Mouse (Mus musculus): ENCODE measurements around the gene Ceacam16. TPM values are rescaled to one million over a fixed set of nuclear protein-coding genes. Genes with fewer than 3 reads are reported as not detected.
A peak's percentile ranks its signal among the peaks of the same experiment; 100 is the strongest.

The Ceacam16 gene
- total RNA-seq (2021), result not detected
- long read RNA-seq, experiment 1, result 0 reads
- long read RNA-seq, experiment 2, result 0 reads

DNA sequence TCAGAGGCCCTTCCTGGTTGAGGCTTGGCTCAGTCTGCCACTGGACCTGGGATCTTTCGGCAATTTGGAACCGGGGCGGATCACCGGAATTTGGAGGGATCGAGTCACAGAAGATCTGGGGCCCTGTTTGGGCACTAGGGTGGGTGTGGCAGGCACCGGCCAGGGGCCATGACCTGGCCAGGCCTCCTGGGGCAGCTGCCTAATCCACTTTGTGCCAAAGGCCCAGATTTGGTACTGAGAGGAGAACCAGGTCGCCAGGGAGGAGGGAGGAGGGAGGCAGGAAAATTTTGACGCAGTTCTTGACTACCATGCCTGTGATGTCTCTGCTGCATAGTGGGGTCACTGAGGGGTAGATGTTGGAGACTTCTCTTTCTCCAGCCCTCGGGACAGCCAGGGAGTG lies at the start of gene Ceacam16:
TSS of gene Ceacam16 (minus strand) at position 101 of the 400 bp plus-strand sequence.
- no peak for DNase-seq (ENCODE audit: low spot score in 2 of 2)

DNA sequence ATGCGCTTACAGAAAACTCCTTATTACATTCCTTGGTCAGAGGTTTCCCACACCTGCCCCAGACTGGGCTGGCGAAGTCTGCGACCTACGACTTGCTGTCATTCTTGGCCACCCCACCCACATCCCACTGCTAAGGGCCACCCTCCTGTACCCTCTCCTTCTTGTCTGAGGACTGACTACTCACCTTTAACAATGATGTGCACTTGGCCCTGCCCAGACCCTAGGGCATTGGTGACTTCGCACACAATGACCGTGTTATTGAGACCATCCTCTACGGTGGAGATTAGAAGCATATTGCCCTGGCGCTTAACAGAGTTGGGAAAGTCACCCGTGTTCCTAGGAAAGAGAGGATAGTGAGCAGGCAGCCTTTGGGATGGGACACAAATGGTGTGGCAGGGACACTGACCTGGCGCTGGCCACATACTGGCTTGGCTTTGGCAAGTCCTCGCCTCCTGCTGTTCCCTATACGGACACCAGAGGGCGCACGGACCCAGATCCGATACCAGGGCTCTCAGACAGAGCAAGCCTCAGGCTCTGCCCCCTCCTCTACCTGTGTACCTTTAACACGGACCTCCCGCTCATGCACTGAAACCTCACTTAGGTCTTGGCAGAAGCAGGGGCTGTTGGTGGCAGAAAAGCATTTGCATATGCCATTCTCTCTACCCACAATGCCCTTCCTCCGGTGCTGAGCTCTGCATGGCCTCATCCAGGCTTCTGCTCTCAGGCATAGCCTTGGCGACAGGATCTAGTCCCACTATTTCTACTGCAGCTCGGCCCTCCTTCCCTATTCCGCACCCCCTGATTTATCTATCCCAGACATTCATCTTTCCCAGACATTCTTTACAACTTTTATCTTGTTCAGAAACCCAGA lies 49.6 kb upstream of the Ceacam16 start:
- peak; percentile 79 to 85 for DNase-seq (ENCODE audit: low spot score in 2 of 2)

DNA sequence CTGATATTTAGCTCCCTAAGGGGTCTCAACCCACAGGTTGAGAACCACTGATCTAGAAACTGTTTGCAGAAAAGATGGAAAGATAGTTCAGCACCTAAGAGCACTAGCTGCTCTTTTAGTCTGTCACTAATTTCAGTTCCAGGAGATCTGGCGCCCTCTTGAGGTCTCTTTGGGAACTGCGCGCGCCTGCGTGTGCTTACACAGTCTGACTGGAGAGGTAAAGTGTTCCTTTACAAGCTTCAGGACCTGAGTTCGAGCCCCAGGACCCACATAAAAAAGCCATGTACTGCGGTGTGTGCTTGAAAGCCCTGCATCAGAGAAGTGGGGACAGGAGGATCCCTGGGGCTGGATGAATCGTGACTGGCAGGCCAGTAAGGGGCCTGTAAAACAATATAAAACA lies 28.8 kb upstream of the Ceacam16 start:
- peak in 1 of 2 experiments; percentile 32 for DNase-seq (ENCODE audit: low spot score in 2 of 2)

GRCm38 (mm10) chr7:19887849-19888248 lies 26.8 kb upstream of the Ceacam16 start, which contains the start of gene Ceacam19:
Gene Ceacam19, minus strand, starts transcription at chr7:19887965.
- DNase-seq (ENCODE audit: low spot score in 2 of 2), result no peak

- no peak for DNase-seq (ENCODE audit: low spot score in 2 of 2)
Observed at GRCm38 (mm10) chr7:19880754-19881153, 19.7 kb upstream of the Ceacam16 start.

- DNase-seq (ENCODE audit: low spot score in 2 of 2), result no peak
Observed at GRCm38 (mm10) chr7:19876781-19877425, 15.8 kb upstream of the Ceacam16 start.

DNA sequence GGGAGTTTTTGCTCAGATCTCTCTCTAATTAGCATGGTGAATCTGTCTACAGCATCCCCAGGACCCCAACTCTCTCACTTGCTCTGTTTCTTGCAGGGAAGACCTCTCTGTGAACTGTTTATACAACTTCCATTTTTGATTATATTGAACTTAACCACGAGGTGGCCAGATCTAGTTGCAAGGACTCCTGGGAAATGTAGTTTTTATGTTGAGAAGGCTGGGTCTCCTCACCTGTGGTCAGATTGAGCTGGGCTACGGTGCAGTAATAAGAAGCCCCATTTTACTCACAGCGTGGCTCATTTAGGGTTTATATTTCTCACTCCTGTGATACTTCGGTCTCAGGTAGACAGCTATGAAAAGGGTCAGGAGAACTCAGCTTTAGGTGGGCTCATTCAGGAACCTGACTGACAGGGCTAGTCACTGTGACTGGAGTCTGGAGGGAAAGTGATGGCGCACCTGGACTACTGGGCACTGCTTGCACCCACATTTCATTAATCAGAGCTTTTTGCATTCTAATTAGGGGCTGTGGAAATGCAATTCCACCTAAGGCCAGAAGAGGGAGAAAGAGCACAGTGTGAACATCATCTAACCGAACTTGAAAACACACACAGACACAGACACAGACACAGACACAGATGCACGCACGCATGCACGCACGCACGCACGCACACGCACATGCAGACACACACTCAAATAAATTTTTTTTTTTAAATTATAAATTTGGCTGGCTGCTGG lies 15.0 kb upstream of the Ceacam16 start:
- peak; percentile 41 to 53 for DNase-seq (ENCODE audit: low spot score in 2 of 2)

DNA sequence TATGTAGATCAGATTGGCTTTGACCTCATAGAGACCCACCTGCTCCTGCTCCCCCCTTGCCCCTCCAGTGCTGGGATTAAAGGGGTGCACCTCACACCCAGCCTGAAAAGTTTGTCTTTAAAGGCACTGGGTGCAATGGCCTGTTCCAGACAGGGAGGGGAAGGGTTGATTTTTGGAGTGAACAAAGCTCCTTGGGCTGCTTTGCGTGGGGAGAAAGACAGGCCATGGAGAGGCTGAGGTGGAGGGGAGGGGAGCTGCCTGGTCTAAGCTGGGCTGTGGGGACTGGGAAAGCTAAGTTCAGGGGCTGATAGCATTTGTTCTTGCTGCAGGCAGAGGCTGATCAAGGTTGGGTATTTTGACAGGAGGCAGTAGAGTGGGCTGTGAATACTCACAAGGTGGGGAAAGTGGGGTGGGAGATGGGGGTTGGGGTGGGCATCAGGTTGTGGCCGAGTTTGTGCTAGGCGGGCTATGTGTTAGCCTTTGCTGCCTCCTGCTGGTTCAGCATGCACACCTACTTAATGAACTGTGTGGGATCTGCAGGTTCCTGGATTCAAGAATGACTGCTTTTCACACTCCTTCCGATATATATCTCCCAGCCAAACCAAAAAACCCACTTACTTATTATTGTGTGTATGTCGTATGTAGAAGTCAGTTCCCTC lies 11.0 kb upstream of the Ceacam16 start:
- DNase-seq (ENCODE audit: low spot score in 2 of 2), result no peak

- DNase-seq (ENCODE audit: low spot score in 2 of 2), result no peak
Observed at GRCm38 (mm10) chr7:19871137-19871621, 10.1 kb upstream of the Ceacam16 start.

GRCm38 (mm10) chr7:19867751-19868399 lies 6.8 kb upstream of the Ceacam16 start:
- DNase-seq (ENCODE audit: low spot score in 2 of 2), result no peak

- DNase-seq (ENCODE audit: low spot score in 2 of 2), result no peak
Observed at GRCm38 (mm10) chr7:19866490-19866889, 5.4 kb upstream of the Ceacam16 start.

DNA sequence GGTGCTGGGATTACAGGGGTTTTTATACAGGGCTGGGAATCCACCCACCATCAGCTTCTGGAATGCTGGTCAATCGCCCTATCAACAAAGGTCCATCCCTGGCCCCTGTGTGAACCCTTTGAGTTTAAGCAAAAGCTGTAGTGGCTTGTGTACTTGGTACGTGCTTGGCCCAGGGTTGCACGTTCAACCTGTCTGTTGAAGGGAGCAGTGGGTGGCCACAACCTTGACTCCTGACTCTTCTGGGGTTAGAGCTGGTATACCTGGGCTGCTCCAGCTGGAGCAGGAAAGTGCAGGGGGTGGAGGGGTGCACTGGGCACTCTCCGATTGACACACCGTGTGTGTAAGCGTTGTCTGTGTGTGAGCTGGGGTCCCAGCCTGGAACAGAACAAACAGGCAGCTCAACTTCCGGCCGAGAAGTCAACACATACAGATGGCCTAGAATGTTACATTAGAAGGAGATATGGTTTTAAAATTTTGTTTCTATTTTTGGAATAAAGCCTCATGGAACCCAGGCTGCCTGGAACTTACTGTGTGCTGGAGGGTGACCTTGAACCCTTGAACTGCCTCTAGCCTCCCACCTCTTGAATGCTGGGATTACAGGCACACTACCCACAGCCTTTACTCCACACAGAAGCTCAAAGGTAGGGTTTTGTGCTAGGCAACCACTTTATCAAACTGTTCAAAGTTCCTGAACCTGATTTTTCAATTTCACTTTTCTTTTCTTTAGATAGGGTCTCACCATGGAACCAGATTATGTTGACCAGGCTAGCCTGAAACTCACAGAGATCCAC lies 4.3 kb upstream of the Ceacam16 start:
- DNase-seq (ENCODE audit: low spot score in 2 of 2), result no peak

GRCm38 (mm10) chr7:19864241-19864640 lies 3.1 kb upstream of the Ceacam16 start:
- DNase-seq (ENCODE audit: low spot score in 2 of 2), result no peak

DNA sequence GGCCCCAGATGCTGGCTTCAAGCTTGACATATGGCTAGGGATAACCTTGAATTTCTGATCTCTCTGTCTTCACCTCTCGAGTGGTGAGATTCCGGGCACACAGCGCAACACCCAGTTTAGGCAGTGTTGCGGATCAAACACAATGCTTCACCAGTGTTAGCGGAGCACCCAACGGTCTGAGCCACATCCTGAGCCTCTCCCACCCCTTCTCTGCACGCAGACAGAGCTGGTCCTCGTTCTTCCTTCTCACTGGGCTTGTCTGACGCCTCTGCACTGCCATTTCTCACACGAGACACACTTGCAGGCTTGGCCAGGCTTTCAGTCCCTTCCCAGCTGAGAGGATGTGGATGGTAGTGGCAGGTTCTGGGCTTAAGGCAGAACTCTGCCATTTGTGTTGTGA lies 1.4 kb downstream of the Ceacam16 start:
- DNase-seq (ENCODE audit: low spot score in 2 of 2), result no peak

GRCm38 (mm10) chr7:19856283-19856682 lies 4.8 kb downstream of the Ceacam16 start:
- DNase-seq (ENCODE audit: low spot score in 2 of 2), result no peak

DNA sequence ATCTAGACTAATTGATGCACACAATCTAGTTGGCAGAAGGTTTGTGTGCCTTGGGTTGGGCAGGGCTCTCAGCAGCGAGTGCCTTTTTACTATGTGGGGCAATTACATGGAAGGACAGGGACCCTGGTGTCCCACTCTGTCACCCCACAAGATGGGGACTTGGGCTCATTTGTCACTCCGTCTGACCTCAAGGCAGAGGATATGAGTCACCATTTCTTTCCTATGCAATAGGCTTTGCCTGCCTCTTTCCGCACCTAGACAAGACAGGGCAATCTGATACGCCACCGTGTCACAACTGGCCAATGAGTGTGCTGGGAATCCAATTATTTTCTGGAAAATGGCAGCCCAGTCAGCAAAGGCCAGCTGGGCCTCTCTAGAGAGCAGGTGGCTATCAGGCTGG lies 5.4 kb downstream of the Ceacam16 start:
- no peak for DNase-seq (ENCODE audit: low spot score in 2 of 2)

DNA sequence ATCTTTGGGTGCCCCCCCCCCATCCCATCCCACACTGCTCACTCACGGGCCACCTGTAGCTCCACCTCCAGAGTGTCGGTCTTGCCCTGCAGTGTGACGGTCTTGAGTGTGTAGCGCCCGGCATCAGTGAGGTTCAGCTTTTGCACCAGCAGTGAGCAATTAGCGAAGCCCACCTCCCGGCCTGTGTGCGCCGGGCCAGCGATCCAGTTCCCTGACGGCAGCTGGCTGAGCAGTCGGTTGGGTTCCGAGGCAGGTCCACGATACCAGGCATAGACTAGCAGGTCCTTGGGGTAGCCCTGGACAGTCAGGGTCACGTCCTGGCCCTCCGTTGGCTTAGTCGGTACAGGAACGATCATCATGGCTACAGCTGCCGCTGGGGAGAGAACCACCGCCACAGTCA lies 7.6 kb downstream of the Ceacam16 start:
- DNase-seq (ENCODE audit: low spot score in 2 of 2), result no peak

DNA sequence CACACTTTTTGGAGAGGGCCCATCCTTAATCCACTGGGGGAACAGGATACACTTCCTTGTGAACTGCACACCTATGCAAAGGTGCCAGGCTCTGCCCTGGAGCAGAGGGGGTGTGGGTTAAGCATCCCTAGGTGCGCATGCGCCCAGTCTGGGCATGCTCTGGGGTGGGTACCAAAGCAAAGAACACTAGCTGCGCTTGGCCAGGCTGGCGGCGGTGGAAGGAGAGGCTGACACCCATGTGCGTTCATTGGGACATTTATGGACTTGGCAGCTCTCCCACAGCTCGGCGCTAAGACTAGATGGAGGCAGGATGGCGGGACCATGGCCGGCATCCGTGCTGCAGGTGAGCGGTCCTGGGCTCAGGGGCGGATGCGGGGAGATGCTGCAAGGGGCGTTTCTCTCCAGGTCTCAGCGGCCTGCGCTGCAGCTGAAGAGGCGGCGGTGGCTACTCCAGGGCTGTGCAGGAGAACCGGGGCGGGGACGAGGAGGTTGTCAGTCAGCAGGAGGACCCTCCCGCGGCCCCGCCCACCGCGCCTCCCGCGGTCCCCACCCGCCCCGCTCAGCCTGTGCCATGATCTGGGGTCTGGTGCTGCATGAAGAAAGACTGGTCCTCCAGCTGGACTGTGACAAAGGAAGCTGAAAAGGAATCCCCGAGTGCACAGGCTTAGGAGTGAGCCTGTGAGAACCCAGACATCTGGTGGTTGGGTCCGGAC lies 9.1 kb downstream of the Ceacam16 start, which contains the start of gene Gm19345:
TSS of gene Gm19345 (plus strand) at position 146 of the 713 bp plus-strand sequence.
- peak; percentile 15 to 31 for DNase-seq (ENCODE audit: low spot score in 2 of 2)
